Mouse (Mus musculus): Measurements from ENCODE around the gene Nxn. TPM values are rescaled to one million over a fixed set of nuclear protein-coding genes. Genes with fewer than 3 reads are reported as not detected.

Gene Nxn
- polyA plus RNA-seq, 1 experiment = 19.1 TPM

DNA sequence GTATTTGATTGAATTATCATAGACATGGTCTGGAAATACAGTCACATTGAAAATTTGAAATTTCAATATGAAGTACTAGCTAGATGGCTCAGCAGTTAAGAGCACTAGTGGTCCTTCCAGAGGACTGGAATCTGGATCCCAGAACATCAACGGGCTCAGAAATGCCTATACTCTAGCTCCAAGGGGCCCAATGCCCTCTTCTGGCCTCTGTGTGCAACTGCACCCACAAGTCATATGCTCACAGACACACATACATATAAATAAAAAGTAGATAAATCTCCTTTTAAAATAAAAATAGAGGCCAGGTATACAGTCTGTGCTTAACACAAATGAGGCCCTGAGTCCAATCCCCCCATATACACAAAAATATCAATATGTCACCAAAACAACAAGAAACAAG, 11.8 kb downstream of the Nxn start:
- DNase-seq = no peak
- no peak overlapping the region for H3K4me3 ChIP-seq (replicated peaks; ENCODE audit: extremely low read depth, low read depth, low read length)
- H3K4me1 ChIP-seq (ENCODE audit: control insufficient read depth, insufficient read depth, low read length) = no peaks in the 10 kb centered on the region
- peak; percentile 29; the same call in 1 of the 2 replicates for TF ChIP-seq CTCF (IDR thresholded peaks at IDR 0.05; ENCODE audit: insufficient read depth, low read length)
- TF ChIP-seq POLR2A (IDR thresholded peaks at IDR 0.05; ENCODE audit: borderline replicate concordance, extremely low read depth, low read depth, low read length) = no peak
- 86% methylated on average over 1 of the region's 1 CpGs for WGBS

DNA sequence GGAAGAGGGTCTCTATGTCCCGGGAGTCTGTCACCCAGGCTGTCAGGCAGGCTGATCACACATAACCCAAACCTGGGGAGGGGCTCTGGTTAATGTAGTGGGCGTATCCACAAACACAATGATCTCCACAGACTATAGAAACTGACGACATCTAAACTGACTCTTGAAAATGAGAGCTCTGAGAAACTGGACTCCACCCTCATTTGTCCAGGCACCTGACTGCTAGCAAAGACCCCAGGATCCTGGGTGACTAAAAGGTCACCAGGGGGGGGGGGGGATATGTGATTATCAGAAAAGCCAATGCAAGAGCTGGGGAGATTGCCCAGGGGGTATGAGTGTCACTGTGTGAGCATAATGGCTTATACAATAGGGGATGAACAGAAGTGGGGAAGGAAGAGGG, 13.2 kb downstream of the Nxn start:
- no peaks in the 10 kb centered on the region; the same call in none of the 2 replicates for H3K4me1 ChIP-seq (ENCODE audit: control insufficient read depth, insufficient read depth, low read length)
- WGBS = 65% methylated on average over 3 of the region's 3 CpGs
- no peak for DNase-seq
- no peak for TF ChIP-seq POLR2A (IDR thresholded peaks at IDR 0.05; ENCODE audit: borderline replicate concordance, extremely low read depth, low read depth, low read length)
- TF ChIP-seq CTCF (IDR thresholded peaks at IDR 0.05; ENCODE audit: insufficient read depth, low read length) = no peak
- H3K4me3 ChIP-seq (replicated peaks; ENCODE audit: extremely low read depth, low read depth, low read length) = no peak overlapping the region

DNA sequence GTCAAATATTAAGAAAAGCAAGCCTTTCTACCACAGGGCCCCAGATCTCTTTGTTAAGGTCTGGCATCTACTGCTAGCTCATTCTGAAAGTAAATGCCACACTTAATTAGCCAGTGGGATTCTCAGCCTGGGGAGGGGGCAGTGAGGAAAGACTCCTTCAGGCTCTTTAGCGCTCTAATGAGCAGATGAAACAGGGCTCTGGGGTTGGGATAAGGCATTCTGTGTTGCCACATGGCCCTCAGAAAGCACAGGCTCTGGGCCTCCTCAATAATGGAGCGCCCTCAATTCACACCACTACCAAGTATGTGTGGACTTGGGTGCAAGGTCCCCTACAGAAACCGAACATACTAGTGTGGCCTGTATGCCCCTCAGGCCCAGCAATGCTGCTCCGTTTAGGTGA, 13.9 kb downstream of the Nxn start:
- Histone ChIP-seq H3K4me3 (replicated peaks; ENCODE audit: extremely low read depth, low read depth, low read length) (no peak overlapping the region), H3K4me1 (ENCODE audit: control insufficient read depth, insufficient read depth, low read length) (peaks cover 4% of the 10 kb centered on the region)
- 91% methylated on average over 4 of the region's 4 CpGs for WGBS
- no peak for DNase-seq
- TF ChIP-seq CTCF (IDR thresholded peaks at IDR 0.05; ENCODE audit: insufficient read depth, low read length) = no peak
- TF ChIP-seq POLR2A (IDR thresholded peaks at IDR 0.05; ENCODE audit: borderline replicate concordance, extremely low read depth, low read depth, low read length) = no peak

DNA sequence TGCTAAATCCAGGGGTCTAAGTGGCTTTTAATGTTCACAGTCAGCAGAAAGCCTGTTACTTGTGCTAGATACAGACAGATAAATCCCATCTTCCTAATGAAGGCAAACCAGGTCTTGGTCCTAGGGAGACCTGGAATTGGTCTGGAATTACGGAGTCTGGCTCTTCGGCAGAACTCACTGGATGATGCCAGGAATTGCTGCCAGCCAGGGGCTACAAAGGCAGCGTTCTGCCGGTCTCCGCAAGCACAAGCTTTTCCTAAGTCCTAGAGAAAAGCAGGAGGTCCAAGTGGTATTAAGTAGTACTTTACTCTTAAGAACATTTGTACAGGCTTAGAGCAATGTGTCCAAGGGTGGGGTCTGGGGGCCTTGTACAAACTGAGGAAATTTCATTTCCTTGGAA, 14.6 kb downstream of the Nxn start:
- peaks cover 12% of the 10 kb centered on the region for H3K4me1 ChIP-seq (ENCODE audit: control insufficient read depth, insufficient read depth, low read length)
- WGBS = 45% methylated on average over 5 of the region's 5 CpGs
- TF ChIP-seq CTCF (IDR thresholded peaks at IDR 0.05; ENCODE audit: insufficient read depth, low read length) = no peak
- no peak for TF ChIP-seq POLR2A (IDR thresholded peaks at IDR 0.05; ENCODE audit: borderline replicate concordance, extremely low read depth, low read depth, low read length)
- DNase-seq = no peak
- H3K4me3 ChIP-seq (replicated peaks; ENCODE audit: extremely low read depth, low read depth, low read length) = no peak overlapping the region

DNA sequence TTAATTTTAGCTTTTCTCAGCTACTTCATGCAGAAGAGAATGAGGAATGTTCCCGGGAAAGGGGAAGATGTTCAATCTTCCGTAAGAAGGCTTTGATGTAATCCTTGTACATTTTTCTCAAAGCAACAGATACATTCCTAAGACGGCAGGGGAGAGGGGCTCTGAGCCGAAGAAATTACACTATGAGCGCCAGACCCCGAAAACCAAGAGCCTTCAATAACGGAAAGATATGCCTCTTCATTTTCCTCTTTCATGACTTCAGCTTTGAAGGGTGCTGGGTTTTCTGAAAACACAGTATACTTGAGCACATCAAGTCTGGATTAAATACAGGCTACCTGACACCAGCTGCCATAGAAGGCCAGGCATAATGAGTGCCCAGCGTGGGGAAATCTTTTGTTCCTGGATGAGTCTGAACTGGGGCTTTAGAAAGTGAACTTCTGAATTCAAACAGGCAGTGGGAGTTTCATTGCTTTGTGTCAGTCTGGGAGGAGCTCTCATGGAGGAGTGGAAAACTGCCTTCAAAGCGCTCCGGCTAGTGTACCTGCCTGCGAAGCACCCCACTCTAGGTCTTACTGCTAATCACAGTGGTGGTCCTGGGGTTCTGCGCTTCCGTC, 16.1 kb downstream of the Nxn start:
- DNase-seq = no peak
- Histone ChIP-seq H3K4me3 (replicated peaks; ENCODE audit: extremely low read depth, low read depth, low read length) (no peak overlapping the region), H3K4me1 (ENCODE audit: control insufficient read depth, insufficient read depth, low read length) (peaks cover 12% of the 10 kb centered on the region)
- 81% methylated on average over 13 of the region's 13 CpGs for WGBS
- TF ChIP-seq CTCF (IDR thresholded peaks at IDR 0.05; ENCODE audit: insufficient read depth, low read length) (no peak), POLR2A (IDR thresholded peaks at IDR 0.05; ENCODE audit: borderline replicate concordance, extremely low read depth, low read depth, low read length) (no peak)

DNA sequence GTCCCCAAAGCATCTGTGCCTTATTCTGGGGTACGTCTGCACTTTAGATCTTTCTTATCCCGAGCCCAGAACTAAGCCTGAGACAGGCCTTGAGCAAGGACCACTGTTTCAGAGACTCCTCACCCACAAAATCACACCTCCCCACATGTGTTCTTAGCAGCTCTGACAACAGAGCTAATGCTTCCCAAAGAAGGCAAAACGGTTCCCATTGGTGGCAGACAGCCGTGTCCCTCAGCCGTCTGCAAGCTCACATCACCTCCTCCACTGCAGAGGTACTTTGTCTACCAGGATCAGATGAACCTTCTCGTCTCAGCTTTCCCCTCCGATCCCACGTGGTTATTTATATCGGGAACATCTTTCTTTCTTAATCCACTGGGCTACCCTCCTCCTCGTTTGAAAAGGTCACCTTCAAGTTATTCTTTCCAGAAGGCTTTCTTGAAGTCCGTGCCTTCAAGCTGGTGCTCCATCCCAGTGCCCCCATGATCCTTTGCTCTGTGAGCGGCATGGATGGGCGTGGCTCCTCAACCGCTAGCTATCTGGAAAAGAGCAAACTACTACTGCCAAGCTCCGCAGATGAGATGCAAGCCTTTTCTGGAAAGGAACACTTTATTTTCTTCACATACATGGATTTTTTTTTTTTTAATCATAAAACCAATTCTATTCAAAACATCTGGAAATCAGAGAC, 17.6 kb downstream of the Nxn start:
- 83% methylated on average over 15 of the region's 15 CpGs for WGBS
- no peak for TF ChIP-seq POLR2A (IDR thresholded peaks at IDR 0.05; ENCODE audit: borderline replicate concordance, extremely low read depth, low read depth, low read length)
- TF ChIP-seq CTCF (IDR thresholded peaks at IDR 0.05; ENCODE audit: insufficient read depth, low read length) = no peak
- DNase-seq = no peak

DNA sequence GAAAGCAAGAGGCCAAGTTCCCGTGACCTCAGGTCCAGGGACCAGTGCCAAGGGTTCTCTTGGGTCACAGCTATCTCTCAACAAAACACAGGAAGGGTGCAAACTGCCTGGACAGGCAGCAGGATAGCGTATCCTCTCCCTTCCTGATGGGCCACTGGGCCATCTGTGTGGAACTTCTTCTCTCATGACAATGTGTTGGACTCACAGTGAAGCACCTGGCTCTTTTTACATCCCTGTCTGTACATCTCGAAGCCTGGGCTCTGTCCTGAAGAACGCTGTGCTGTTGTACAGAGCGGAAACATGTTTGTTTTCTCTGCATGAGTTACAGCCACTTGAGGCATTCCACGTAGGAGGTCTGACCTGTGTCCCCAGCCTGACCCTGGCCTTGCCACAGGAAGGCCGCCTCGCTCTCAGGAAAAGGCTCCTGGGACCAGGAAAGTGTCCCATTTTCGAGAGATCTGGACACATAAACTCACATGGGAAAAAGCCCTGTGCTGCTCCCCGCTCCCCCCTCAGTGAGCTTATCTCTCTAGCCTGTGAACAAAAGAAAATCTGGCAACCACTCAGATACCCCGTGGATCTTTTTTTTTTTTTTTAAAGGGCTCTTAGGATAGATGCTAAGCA, 18.9 kb downstream of the Nxn start:
- DNase-seq = peak; percentile 32
- TF ChIP-seq CTCF (IDR thresholded peaks at IDR 0.05; ENCODE audit: insufficient read depth, low read length) = no peak
- no peak for TF ChIP-seq POLR2A (IDR thresholded peaks at IDR 0.05; ENCODE audit: borderline replicate concordance, extremely low read depth, low read depth, low read length)
- 29% methylated on average over 11 of the region's 11 CpGs for WGBS
- peaks cover 12% of the 10 kb centered on the region for H3K4me1 ChIP-seq (ENCODE audit: control insufficient read depth, insufficient read depth, low read length)
- no peak overlapping the region for H3K4me3 ChIP-seq (replicated peaks; ENCODE audit: extremely low read depth, low read depth, low read length)

More for the DNA sequence above, 17.6 kb downstream of the Nxn start:
- Histone ChIP-seq H3K4me1 (ENCODE audit: control insufficient read depth, insufficient read depth, low read length) (peaks cover 12% of the 10 kb centered on the region), H3K4me3 (replicated peaks; ENCODE audit: extremely low read depth, low read depth, low read length) (no peak overlapping the region)

DNA sequence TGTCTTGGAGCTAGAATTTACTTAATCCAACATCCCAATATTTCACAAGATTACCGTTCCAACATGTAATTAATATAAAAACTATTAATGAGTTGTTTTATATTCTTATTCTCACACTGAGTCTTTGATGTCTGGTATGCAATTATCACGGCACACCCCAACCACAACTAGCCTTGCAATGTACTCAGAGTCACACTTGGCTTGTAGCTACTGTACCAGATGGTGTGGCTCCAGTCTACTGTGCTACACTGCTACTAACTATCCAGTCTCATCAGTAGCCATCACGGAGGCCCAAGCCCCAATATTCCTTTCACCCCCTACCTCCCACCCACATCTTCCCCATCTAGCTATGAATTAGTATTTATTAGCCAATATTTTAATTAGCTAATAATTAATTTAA, 22.5 kb downstream of the Nxn start:
- TF ChIP-seq CTCF (IDR thresholded peaks at IDR 0.05; ENCODE audit: insufficient read depth, low read length) = no peak
- no peak for TF ChIP-seq POLR2A (IDR thresholded peaks at IDR 0.05; ENCODE audit: borderline replicate concordance, extremely low read depth, low read depth, low read length)
- WGBS = 87% methylated on average over 3 of the region's 3 CpGs
- Histone ChIP-seq H3K4me3 (replicated peaks; ENCODE audit: extremely low read depth, low read depth, low read length) (no peak overlapping the region), H3K4me1 (ENCODE audit: control insufficient read depth, insufficient read depth, low read length) (peaks cover 26% of the 10 kb centered on the region)
- DNase-seq = no peak

DNA sequence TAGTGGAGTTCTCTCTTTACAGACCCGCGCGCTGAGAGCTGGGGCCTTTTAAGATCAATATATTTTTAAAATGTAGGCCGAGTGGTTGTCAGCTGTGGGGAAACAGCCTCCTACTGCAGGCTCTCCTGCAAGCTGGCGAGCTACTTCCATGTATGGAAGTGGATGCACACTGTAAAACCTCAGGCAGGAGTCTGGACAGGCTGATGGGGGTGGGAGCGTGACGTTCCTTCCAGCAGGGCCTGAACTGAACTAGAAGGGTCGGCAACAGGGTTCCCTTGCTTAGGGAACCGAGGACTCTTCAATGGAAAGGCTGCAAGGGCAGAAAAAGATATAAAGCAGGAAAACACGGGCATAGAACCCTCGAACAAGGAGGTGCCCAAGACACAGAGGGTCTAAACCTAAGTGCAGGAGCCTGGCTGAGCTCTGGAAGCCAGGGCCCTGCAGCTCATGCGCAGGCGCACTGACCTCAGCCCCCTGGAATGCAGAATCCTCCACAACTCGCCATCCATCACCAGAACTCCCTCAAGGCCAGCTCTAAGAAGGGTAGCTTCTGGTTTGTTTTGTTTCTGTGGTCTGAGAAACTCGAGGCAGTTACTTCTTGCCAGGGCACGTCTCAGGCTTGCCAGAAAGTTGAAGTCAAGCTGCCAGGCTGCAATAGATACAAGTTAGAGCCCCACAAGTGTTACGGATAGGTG, 24.3 kb downstream of the Nxn start:
- TF ChIP-seq CTCF (IDR thresholded peaks at IDR 0.05; ENCODE audit: insufficient read depth, low read length) = no peak
- no peak for TF ChIP-seq POLR2A (IDR thresholded peaks at IDR 0.05; ENCODE audit: borderline replicate concordance, extremely low read depth, low read depth, low read length)
- Histone ChIP-seq H3K4me1 (ENCODE audit: control insufficient read depth, insufficient read depth, low read length) (peaks cover 18% of the 10 kb centered on the region), H3K4me3 (replicated peaks; ENCODE audit: extremely low read depth, low read depth, low read length) (no peak overlapping the region)
- WGBS = 44% methylated on average over 17 of the region's 17 CpGs
- DNase-seq = peak; percentile 44

Measured in lung, adult 2 months (tissue).